Mouse (Mus musculus): Measurements from ENCODE around the gene Cnga4.
"Not testable (repeated sequence)": the region's sequence is repeated elsewhere in the genome, so short reads cannot be mapped to it uniquely, and the experiment has no call there.

Cnga4 gene

GRCm38 (mm10) chr7:105418106-105418505 is 13.7 kb downstream of the Cnga4 start:
- no peak for DNase-seq

- no peak for DNase-seq
These were observed 16.5 kb downstream of the Cnga4 start for GRCm38 (mm10) chr7:105420903-105421302.

GRCm38 (mm10) chr7:105424368-105424767 is 20.0 kb downstream of the Cnga4 start:
- no peak for DNase-seq

- no peak for DNase-seq
These were observed 21.2 kb downstream of the Cnga4 start, which contains the start of gene Cckbr for GRCm38 (mm10) chr7:105425424-105426043. Gene Cckbr, plus strand, starts transcription at chr7:105425731.

- no peak for DNase-seq
These were observed 21.7 kb downstream of the Cnga4 start for GRCm38 (mm10) chr7:105426051-105426450.

- no peak for DNase-seq
These were observed 27.7 kb downstream of the Cnga4 start for GRCm38 (mm10) chr7:105432058-105432457.

- DNase-seq: no peak
These were observed 29.5 kb downstream of the Cnga4 start for GRCm38 (mm10) chr7:105433859-105434258.

- no peak for DNase-seq
These were observed 30.4 kb downstream of the Cnga4 start for GRCm38 (mm10) chr7:105434798-105435197.

GRCm38 (mm10) chr7:105437979-105438772 is 33.8 kb downstream of the Cnga4 start:
- no peak for DNase-seq

GRCm38 (mm10) chr7:105441426-105441825 is 37.1 kb downstream of the Cnga4 start:
- DNase-seq: no peak

GRCm38 (mm10) chr7:105445076-105445475 is 40.7 kb downstream of the Cnga4 start:
- no peak for DNase-seq

- not testable (repeated sequence) for DNase-seq
These were observed 49.0 kb downstream of the Cnga4 start for GRCm38 (mm10) chr7:105453345-105453744.

Measured in cerebellum, adult 9-10 months (tissue).